Mouse (Mus musculus) E14TG2a.4 (cell line): ENCODE results near the gene Actr1a.

Experiments used
- CTCF ChIP-seq: conservative IDR thresholded peaks from 2 replicates; pipeline ENCODE4 v1.5.1; 2014; ENCODE audit warnings: low read length
- NANOG ChIP-seq: IDR thresholded peaks from 2 replicates; pipeline ENCODE4 v1.6.1; 2014; ENCODE audit warnings: borderline replicate concordance, low read length, mixed read lengths

- TF ChIP-seq CTCF (no peak), NANOG (no peak)
These were observed 20.1 kb downstream of the Actr1a start for GRCm38 (mm10) chr19:46375489-46375888.
